Mouse (Mus musculus) midbrain, embryonic 12.5 days (tissue): ENCODE data around the gene Rab11fip4. TPM values are rescaled to one million over a fixed set of nuclear protein-coding genes. Genes with fewer than 3 reads are reported as not detected.

Experiments used
- ATAC-seq: fragments of 200-750 bp; cut with Nextera tagmentation; 2 replicates; pipeline ENCODE4 v1.8.0; 2017; ENCODE audit warnings: low read depth, moderate TSS enrichment, moderate library complexity; ENCODE audit not compliant: low FRiP score
- H3K27ac ChIP-seq: fragments of 300-500 bp; sonication (generic); replicated peaks from 2 replicates; pipeline ENCODE4 v1.5.1; 2016; ENCODE audit warnings: mild to moderate bottlenecking
- H3K27me3 ChIP-seq: fragments of 300-500 bp; sonication (generic); 2 replicates; pipeline ENCODE4 v1.6.1; 2016; ENCODE audit warnings: mild to moderate bottlenecking
- H3K36me3 ChIP-seq: fragments of 300-500 bp; sonication (generic); 2 replicates; pipeline ENCODE4 v1.6.1; 2016
- H3K4me1 ChIP-seq: fragments of 300-500 bp; sonication (generic); 2 replicates; pipeline ENCODE4 v1.6.1; 2016
- H3K4me2 ChIP-seq: fragments of 300-500 bp; sonication (generic); replicated peaks from 2 replicates; pipeline ENCODE4 v1.6.1; 2016; ENCODE audit warnings: mild to moderate bottlenecking, moderate library complexity
- H3K4me3 ChIP-seq: fragments of 300-500 bp; sonication (generic); 2 replicates; pipeline ENCODE4 v1.5.1; 2016; ENCODE audit warnings: mild to moderate bottlenecking
- H3K9ac ChIP-seq: fragments of 300-500 bp; sonication (generic); replicated peaks from 2 replicates; pipeline ENCODE4 v1.6.1; 2016; ENCODE audit warnings: mild to moderate bottlenecking, moderate library complexity
- H3K9me3 ChIP-seq: fragments of 300-500 bp; sonication (generic); 2 replicates; pipeline ENCODE4 v1.6.1; 2016; ENCODE audit warnings: mild to moderate bottlenecking
- WGBS: fragments of 180-500 bp; shearing (Covaris S2); methylation state at CpG from one replicate; pipeline ENCODE4 v1.1.7; 2016; 5-methylcytosine and 5-hydroxymethylcytosine counted together
- polyA plus RNA-seq: library from polyadenylated mRNA; unstranded; fragments of >200 nt; fragmentation: Nextera tagmentation; extraction: Ambion mirVana; gene quantifications from 2 replicates; pipeline ENCODE4 v1.2.1, GENCODE M21; 2016

The Rab11fip4 gene
- polyA plus RNA-seq, 1 experiment from 2014 or later = 20.6 TPM

- H3K9ac ChIP-seq = no peak overlapping the region
- WGBS = 93% methylated on average over 8 of the region's 8 CpGs
- no peak overlapping the region for H3K4me2 ChIP-seq
- no peak overlapping the region for H3K27ac ChIP-seq
- peaks cover 22% of the 10 kb centered on the region for H3K4me1 ChIP-seq
- H3K36me3 ChIP-seq = 0 out of 2 replicates have a peak, but pooled peaks cover 8% of the 10 kb centered on the region
- no peaks in the 10 kb centered on the region for H3K27me3 ChIP-seq
- no peaks in the 10 kb centered on the region for H3K9me3 ChIP-seq
- no peak overlapping the region for H3K4me3 ChIP-seq
- ATAC-seq = no peak
These were observed 27.0 kb downstream of the Rab11fip4 start for GRCm38 (mm10) chr11:79617991-79618390.

GRCm38 (mm10) chr11:79623029-79623428 lies 32.0 kb downstream of the Rab11fip4 start:
- Histone ChIP-seq H3K4me2 (no peak overlapping the region), H3K9me3 (no peaks in the 10 kb centered on the region), H3K4me3 (no peak overlapping the region), H3K4me1 (peaks cover 6% of the 10 kb centered on the region), H3K27me3 (no peaks in the 10 kb centered on the region), H3K36me3 (0 out of 2 replicates have a peak, but pooled peaks cover 8% of the 10 kb centered on the region), H3K9ac (no peak overlapping the region), H3K27ac (no peak overlapping the region)
- 84% methylated on average over 5 of the region's 5 CpGs for WGBS
- ATAC-seq = no peak

- Histone ChIP-seq H3K9me3 (no peaks in the 10 kb centered on the region), H3K36me3 (0 out of 2 replicates have a peak, but pooled peaks cover 8% of the 10 kb centered on the region), H3K27me3 (no peaks in the 10 kb centered on the region), H3K4me3 (no peak overlapping the region), H3K4me1 (peaks cover 6% of the 10 kb centered on the region), H3K9ac (no peak overlapping the region), H3K4me2 (no peak overlapping the region), H3K27ac (no peak overlapping the region)
- 16% methylated on average over 4 of the region's 4 CpGs for WGBS
- ATAC-seq = no peak
These were observed 33.8 kb downstream of the Rab11fip4 start for GRCm38 (mm10) chr11:79624801-79625302.

GRCm38 (mm10) chr11:79628716-79629115 lies 37.7 kb downstream of the Rab11fip4 start:
- Histone ChIP-seq H3K4me2 (no peak overlapping the region), H3K9me3 (no peaks in the 10 kb centered on the region), H3K4me3 (no peak overlapping the region), H3K4me1 (peaks cover 9% of the 10 kb centered on the region), H3K27me3 (no peaks in the 10 kb centered on the region), H3K27ac (no peak overlapping the region), H3K36me3 (no peaks in the 10 kb centered on the region), H3K9ac (no peak overlapping the region)
- 71% methylated on average over 3 of the region's 3 CpGs for WGBS
- no peak for ATAC-seq

- no peak overlapping the region for H3K4me2 ChIP-seq
- no peak for ATAC-seq
- H3K27ac ChIP-seq = no peak overlapping the region
- H3K4me1 ChIP-seq = peaks cover 7% of the 10 kb centered on the region
- H3K4me3 ChIP-seq = no peak overlapping the region
- 84% methylated on average over 7 of the region's 7 CpGs for WGBS
- no peaks in the 10 kb centered on the region for H3K36me3 ChIP-seq
- H3K9ac ChIP-seq = no peak overlapping the region
- no peaks in the 10 kb centered on the region for H3K27me3 ChIP-seq
- H3K9me3 ChIP-seq = no peaks in the 10 kb centered on the region
These were observed 38.9 kb downstream of the Rab11fip4 start for GRCm38 (mm10) chr11:79629752-79630374.

- Histone ChIP-seq H3K36me3 (peaks cover 4% of the 10 kb centered on the region), H3K4me1 (peaks cover 3% of the 10 kb centered on the region; the same call in 1 of the 2 replicates), H3K27me3 (no peaks in the 10 kb centered on the region), H3K9me3 (no peaks in the 10 kb centered on the region), H3K27ac (no peak overlapping the region), H3K9ac (no peak overlapping the region), H3K4me3 (no peak overlapping the region), H3K4me2 (no peak overlapping the region)
- 28% methylated on average over 6 of the region's 6 CpGs for WGBS
- no peak for ATAC-seq
These were observed 39.5 kb downstream of the Rab11fip4 start for GRCm38 (mm10) chr11:79630521-79630920.

- H3K36me3 ChIP-seq = peaks cover 8% of the 10 kb centered on the region
- ATAC-seq = no peak
- WGBS = 82% methylated on average over 8 of the region's 8 CpGs
- H3K4me2 ChIP-seq = no peak overlapping the region
- 0 out of 2 replicates have a peak, but pooled peaks cover 4% of the 10 kb centered on the region for H3K9me3 ChIP-seq
- no peak overlapping the region for H3K27ac ChIP-seq
- no peak overlapping the region for H3K9ac ChIP-seq
- no peak overlapping the region for H3K4me3 ChIP-seq
- no peaks in the 10 kb centered on the region for H3K27me3 ChIP-seq
- H3K4me1 ChIP-seq = peaks cover 3% of the 10 kb centered on the region; the same call in 1 of the 2 replicates
These were observed 42.4 kb downstream of the Rab11fip4 start for GRCm38 (mm10) chr11:79633366-79633765.

- H3K4me2 ChIP-seq = no peak overlapping the region
- no peak overlapping the region for H3K4me3 ChIP-seq
- H3K27me3 ChIP-seq = no peaks in the 10 kb centered on the region
- peaks cover 8% of the 10 kb centered on the region for H3K36me3 ChIP-seq
- ATAC-seq = no peak
- peaks cover 21% of the 10 kb centered on the region for H3K4me1 ChIP-seq
- H3K9ac ChIP-seq = no peak overlapping the region
- 0 out of 2 replicates have a peak, but pooled peaks cover 4% of the 10 kb centered on the region for H3K9me3 ChIP-seq
- 83% methylated on average over 6 of the region's 6 CpGs for WGBS
- H3K27ac ChIP-seq = no peak overlapping the region
These were observed 44.8 kb downstream of the Rab11fip4 start for GRCm38 (mm10) chr11:79635661-79636449.

GRCm38 (mm10) chr11:79636481-79636880 lies 45.5 kb downstream of the Rab11fip4 start:
- Histone ChIP-seq H3K36me3 (peaks cover 8% of the 10 kb centered on the region), H3K27me3 (no peaks in the 10 kb centered on the region), H3K4me1 (peaks cover 21% of the 10 kb centered on the region), H3K9ac (no peak overlapping the region), H3K27ac (0 out of 2 replicates have a peak overlapping the region, but pooled peaks have one; percentile 17), H3K9me3 (0 out of 2 replicates have a peak, but pooled peaks cover 4% of the 10 kb centered on the region), H3K4me2 (no peak overlapping the region), H3K4me3 (no peak overlapping the region)
- WGBS = 94% methylated on average over 1 of the region's 1 CpGs
- no peak for ATAC-seq

- no peak for ATAC-seq
- H3K4me2 ChIP-seq = no peak overlapping the region
These were observed 47.7 kb downstream of the Rab11fip4 start for GRCm38 (mm10) chr11:79638691-79639090.

GRCm38 (mm10) chr11:79640940-79641733 lies 50.1 kb downstream of the Rab11fip4 start:
- 65% methylated on average over 8 of the region's 8 CpGs for WGBS
- no peak overlapping the region; the same call in 1 of the 2 replicates for H3K27ac ChIP-seq
- H3K9ac ChIP-seq = no peak overlapping the region
- H3K27me3 ChIP-seq = peaks cover 11% of the 10 kb centered on the region; the same call in 1 of the 2 replicates
- no peaks in the 10 kb centered on the region for H3K36me3 ChIP-seq
- no peak overlapping the region for H3K4me3 ChIP-seq
- peaks cover 41% of the 10 kb centered on the region for H3K4me1 ChIP-seq
- H3K4me2 ChIP-seq = no peak overlapping the region
- ATAC-seq = no peak
- H3K9me3 ChIP-seq = no peaks in the 10 kb centered on the region

More at GRCm38 (mm10) chr11:79638691-79639090, 47.7 kb downstream of the Rab11fip4 start:
- H3K9me3 ChIP-seq = 0 out of 2 replicates have a peak, but pooled peaks cover 4% of the 10 kb centered on the region
- H3K27ac ChIP-seq = no peak overlapping the region
- no peak overlapping the region for H3K9ac ChIP-seq
- WGBS = 26% methylated on average over 5 of the region's 5 CpGs
- H3K27me3 ChIP-seq = no peaks in the 10 kb centered on the region
- peaks cover 8% of the 10 kb centered on the region for H3K36me3 ChIP-seq
- H3K4me3 ChIP-seq = no peak overlapping the region
- H3K4me1 ChIP-seq = peaks cover 21% of the 10 kb centered on the region
